ENCODE assay signal across 8 mouse cellular contexts in genomic region chr19:5294972-5295735, GRCm38 (mm10). TPM values are rescaled to one million over a fixed set of nuclear protein-coding genes. Genes with fewer than 3 reads are reported as not detected.
A peak's percentile ranks its signal among the peaks of the same experiment; 100 is the strongest.
DNase-seq lines count a peak whose midpoint lies in the region; ATAC-seq lines count a peak whose summit lies in the region.

TSS of gene Sf3b2 (minus strand) at chr19:5295455.

- peaks cover 34% of the 10 kb centered on the region for H3K4me1 ChIP-seq in hindbrain, embryonic 14.5 days (replicated peaks; ENCODE audit: control insufficient read depth, insufficient read depth, low read length)

- no peaks in the 10 kb centered on the region for H3K27me3 ChIP-seq in hindbrain, embryonic 14.5 days (ENCODE audit: control insufficient read depth, insufficient read depth, low read length)

- ATAC-seq in hindbrain, embryonic 14.5 days (ENCODE audit: low FRiP score): peak; percentile 95

- H3K36me3 ChIP-seq in hindbrain, embryonic 14.5 days (replicated peaks; ENCODE audit: control insufficient read depth, insufficient read depth): peaks cover 38% of the 10 kb centered on the region

- peak within 1 kb of the TSS; percentile 85 for H3K9ac ChIP-seq in hindbrain, embryonic 14.5 days

- H3K4me2 ChIP-seq in hindbrain, embryonic 14.5 days (replicated peaks): peak within 1 kb of the TSS; percentile 83

- H3K27ac ChIP-seq in hindbrain, embryonic 14.5 days: peak within 1 kb of the TSS; percentile 88

- peak; percentile 100 for DNase-seq in R1 (ENCODE audit: low read depth, low spot score)
- peak; percentile 99 for DNase-seq in cerebellum, postnatal 25 days
- DNase-seq in frontal cortex, postnatal 25 days (ENCODE audit: low spot score in 2 of 2): peak; percentile 94 to 98
- peak; percentile 99 for DNase-seq in hindbrain, embryonic 14.5 days (ENCODE audit: low spot score)
- DNase-seq in layer of hippocampus, postnatal 36 days: peak; percentile 99
- DNase-seq in lung, postnatal 36 days: peak; percentile 99
- peak; percentile 100 for DNase-seq in retina, postnatal 1 day
- DNase-seq in urinary bladder, adult 18-20 months (ENCODE audit: low spot score in 2 of 2): peak; percentile 91 to 99

- H3K9me3 ChIP-seq in hindbrain, embryonic 14.5 days (ENCODE audit: control insufficient read depth, low read length): no peaks in the 10 kb centered on the region

- peak within 1 kb of the TSS; percentile 84 for H3K4me3 ChIP-seq in hindbrain, embryonic 14.5 days (replicated peaks; ENCODE audit: low read length)

- under 1% methylated on average over 46 of the region's 46 CpGs for WGBS in hindbrain, embryonic 14.5 days

RNA-seq across cellular contexts. Expression of gene Sf3b2, which starts in this region (rescaled TPM):
- polyA plus RNA-seq in hindbrain, embryonic 14.5 days (2014; fragmentation: Nextera tagmentation; extraction: Ambion mirVana): 299 and 305 TPM in 2 replicates
- 100 to 1,000 TPM; 204 to 205 TPM for total RNA-seq in layer of hippocampus, postnatal 36 days (2021)

Comparison
In these comparisons a context has a peak if more than half of its experiments do, and no peak if none do; other contexts are left out.
1. Peak in every context shown above with its lines: DNase-seq, ATAC-seq, H3K4me3 ChIP-seq and H3K27ac ChIP-seq.